Mouse (Mus musculus) megakaryocyte, embryonic 14.5 days (primary cell): ENCODE results near the gene Rrp9.

Source experiments
- FLI1 ChIP-seq: IDR thresholded peaks from 2 replicates; pipeline ENCODE4 v1.6.1; 2012; ENCODE audit warnings: low read length, inconsistent platforms, mixed read lengths
- GATA1 ChIP-seq: IDR thresholded peaks from 3 replicates; pipeline ENCODE4 v1.6.1; 2012; ENCODE audit warnings: mixed read lengths, low read length, inconsistent platforms, borderline replicate concordance

DNA sequence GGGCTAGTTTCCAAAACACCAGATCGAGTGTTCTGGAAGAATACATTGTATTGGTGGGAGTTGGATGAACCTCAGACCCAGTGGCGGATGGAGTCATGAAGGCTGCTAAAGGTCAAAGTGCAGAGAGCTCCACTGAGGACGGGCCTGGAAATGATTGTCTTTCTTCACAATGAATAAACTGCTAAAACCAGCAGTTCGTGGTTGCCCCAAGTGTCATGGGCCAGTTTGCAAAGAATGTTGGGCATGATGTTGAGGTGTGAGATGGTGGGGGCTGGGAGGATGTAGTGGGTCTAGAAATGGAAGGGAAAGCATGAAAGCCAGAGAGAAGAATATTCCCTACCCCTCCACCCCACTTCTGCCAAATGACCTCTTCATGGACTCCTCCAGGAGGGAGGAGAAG lies 30.9 kb upstream of the Rrp9 start:
- no peak for TF ChIP-seq GATA1
- TF ChIP-seq FLI1: no peak
